Comparison of ENCODE assay signal across 22 mouse cellular contexts in the genomic region with DNA sequence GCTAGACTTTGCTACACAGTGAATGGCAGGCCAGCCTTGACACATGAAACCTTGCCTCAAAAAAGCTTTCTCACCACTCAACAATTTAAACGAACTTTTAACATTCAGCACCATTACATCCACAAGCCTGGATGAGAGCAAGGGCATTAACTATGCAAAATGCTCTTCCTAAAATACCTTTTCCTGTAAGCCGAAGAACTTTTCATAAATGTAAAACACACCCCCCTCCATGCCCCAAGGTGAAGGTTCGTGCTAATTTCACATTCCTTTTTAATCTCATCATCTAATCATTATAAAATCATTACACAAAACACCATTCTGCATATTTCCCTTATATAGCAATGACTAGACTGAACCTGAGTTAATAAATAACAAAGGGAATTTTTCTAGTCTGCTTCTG.
"Had no signal": no experiment of that assay in that cellular context is flagged by ENCODE, and none has a peak within 500 bp of the region (broad histone marks: within the 10 kb centered on the region; RNA-seq: fewer than 3 reads in every experiment).

No protein-coding gene starts in this region.

- H3K27ac ChIP-seq: gastrocnemius, adult 2 months; heart, embryonic 10.5 days; heart, embryonic 13.5 days; heart, embryonic 15.5 days; hindbrain, embryonic 13.5 days; hindbrain, embryonic 15.5 days; intestine, embryonic 15.5 days; limb, embryonic 13.5 days; limb, embryonic 15.5 days; liver, embryonic 12.5 days; liver, embryonic 14.5 days had no signal

- H3K36me3 ChIP-seq: hindbrain, embryonic 15.5 days had no signal

- H3K4me1 ChIP-seq: heart, embryonic 10.5 days; hindbrain, embryonic 13.5 days; hindbrain, embryonic 15.5 days had no signal

- H3K4me2 ChIP-seq: heart, embryonic 13.5 days; heart, embryonic 15.5 days; hindbrain, embryonic 13.5 days; hindbrain, embryonic 15.5 days; intestine, embryonic 15.5 days; limb, embryonic 13.5 days; limb, embryonic 15.5 days; liver, embryonic 12.5 days had no signal

- H3K4me3 ChIP-seq: gastrocnemius, adult 2 months; heart, embryonic 10.5 days; heart, embryonic 13.5 days; heart, embryonic 15.5 days; hindbrain, embryonic 13.5 days; hindbrain, embryonic 15.5 days; intestine, embryonic 15.5 days; limb, embryonic 13.5 days; limb, embryonic 15.5 days; liver, embryonic 12.5 days had no signal

- H3K9ac ChIP-seq: heart, embryonic 13.5 days; heart, embryonic 15.5 days; hindbrain, embryonic 13.5 days; hindbrain, embryonic 15.5 days; intestine, embryonic 15.5 days; limb, embryonic 13.5 days; limb, embryonic 15.5 days; liver, embryonic 12.5 days; liver, embryonic 14.5 days had no signal

- DNase-seq: gastrocnemius, adult 2 months; gastrocnemius, postnatal 10 days; gastrocnemius, postnatal 25 days; heart, adult 18-20 months; heart, postnatal 14 days; heart, postnatal 36 days; layer of hippocampus, adult 9-11 months; layer of hippocampus, postnatal 36 days; left cerebral cortex, postnatal 4 days had no signal

- H3K9me3 ChIP-seq: heart, embryonic 10.5 days; heart, embryonic 13.5 days; heart, embryonic 15.5 days; hindbrain, embryonic 13.5 days; hindbrain, embryonic 15.5 days; intestine, embryonic 15.5 days; limb, embryonic 13.5 days; limb, embryonic 15.5 days; liver, embryonic 12.5 days had no signal

- ATAC-seq: forebrain, embryonic 16.5 days; inflammation-experienced regulatory T-cells, adult 6 months; intestine, embryonic 15.5 days; intestine, postnatal 0 days; liver, embryonic 12.5 days had no signal

- H3K27me3 ChIP-seq: heart, embryonic 13.5 days; heart, embryonic 15.5 days; hindbrain, embryonic 13.5 days; hindbrain, embryonic 15.5 days; intestine, embryonic 15.5 days; limb, embryonic 13.5 days; limb, embryonic 15.5 days; liver, embryonic 12.5 days had no signal
